Mouse (Mus musculus): Measurements from ENCODE around the gene Gm17455. TPM values are rescaled to one million over a fixed set of nuclear protein-coding genes. Genes with fewer than 3 reads are reported as not detected.

Gene Gm17455
- not detected in 2 replicates for total RNA-seq (2017)

- ATAC-seq (replicated peaks; ENCODE audit: low read depth, poor library complexity, severe bottlenecking) = no peak
These were observed at the start of gene Gm17455 for GRCm38 (mm10) chr10:60399449-60399848. Gm17455 (plus strand) TSS chr10:60399726.

- no peak for ATAC-seq (replicated peaks; ENCODE audit: low read depth, poor library complexity, severe bottlenecking)
These were observed 49.3 kb upstream of the Gm17455 start for GRCm38 (mm10) chr10:60350077-60350804.

GRCm38 (mm10) chr10:60350805-60351167 is 48.7 kb upstream of the Gm17455 start:
- peak; percentile 54 for ATAC-seq (replicated peaks; ENCODE audit: low read depth, poor library complexity, severe bottlenecking)

GRCm38 (mm10) chr10:60351248-60351647 is 48.3 kb upstream of the Gm17455 start:
- ATAC-seq (replicated peaks; ENCODE audit: low read depth, poor library complexity, severe bottlenecking) = no peak

- peak; percentile 64 for ATAC-seq (replicated peaks; ENCODE audit: low read depth, poor library complexity, severe bottlenecking)
These were observed 47.6 kb upstream of the Gm17455 start for GRCm38 (mm10) chr10:60351761-60352455.

- ATAC-seq (replicated peaks; ENCODE audit: low read depth, poor library complexity, severe bottlenecking) = no peak
These were observed 46.1 kb upstream of the Gm17455 start for GRCm38 (mm10) chr10:60353241-60354002.

GRCm38 (mm10) chr10:60354003-60354325 is 45.6 kb upstream of the Gm17455 start:
- no peak for ATAC-seq (replicated peaks; ENCODE audit: low read depth, poor library complexity, severe bottlenecking)

GRCm38 (mm10) chr10:60354881-60355677 is 44.4 kb upstream of the Gm17455 start:
- ATAC-seq (replicated peaks; ENCODE audit: low read depth, poor library complexity, severe bottlenecking) = no peak

- ATAC-seq (replicated peaks; ENCODE audit: low read depth, poor library complexity, severe bottlenecking) = no peak
These were observed 42.1 kb upstream of the Gm17455 start for GRCm38 (mm10) chr10:60357441-60357840.

GRCm38 (mm10) chr10:60357901-60358300 is 41.6 kb upstream of the Gm17455 start:
- no peak for ATAC-seq (replicated peaks; ENCODE audit: low read depth, poor library complexity, severe bottlenecking)

- ATAC-seq (replicated peaks; ENCODE audit: low read depth, poor library complexity, severe bottlenecking) = no peak
These were observed 40.8 kb upstream of the Gm17455 start for GRCm38 (mm10) chr10:60358776-60359175.

GRCm38 (mm10) chr10:60361615-60362309 is 37.8 kb upstream of the Gm17455 start:
- ATAC-seq (replicated peaks; ENCODE audit: low read depth, poor library complexity, severe bottlenecking) = no peak

- ATAC-seq (replicated peaks; ENCODE audit: low read depth, poor library complexity, severe bottlenecking) = 0 out of 2 replicates have a peak, but pooled peaks have one; percentile 12
These were observed 37.3 kb upstream of the Gm17455 start for GRCm38 (mm10) chr10:60362310-60362628.

- no peak for ATAC-seq (replicated peaks; ENCODE audit: low read depth, poor library complexity, severe bottlenecking)
These were observed 36.1 kb upstream of the Gm17455 start for GRCm38 (mm10) chr10:60363426-60363825.

- peak; percentile 30 for ATAC-seq (replicated peaks; ENCODE audit: low read depth, poor library complexity, severe bottlenecking)
These were observed 32.4 kb upstream of the Gm17455 start for GRCm38 (mm10) chr10:60367145-60367544.

- no peak for ATAC-seq (replicated peaks; ENCODE audit: low read depth, poor library complexity, severe bottlenecking)
These were observed 31.6 kb upstream of the Gm17455 start for GRCm38 (mm10) chr10:60367904-60368303.

- ATAC-seq (replicated peaks; ENCODE audit: low read depth, poor library complexity, severe bottlenecking) = no peak
These were observed 30.1 kb upstream of the Gm17455 start for GRCm38 (mm10) chr10:60369405-60369804.

GRCm38 (mm10) chr10:60370098-60370497 is 29.4 kb upstream of the Gm17455 start:
- ATAC-seq (replicated peaks; ENCODE audit: low read depth, poor library complexity, severe bottlenecking) = no peak

GRCm38 (mm10) chr10:60370601-60371061 is 28.9 kb upstream of the Gm17455 start:
- ATAC-seq (replicated peaks; ENCODE audit: low read depth, poor library complexity, severe bottlenecking) = peak; percentile 15
